Mouse (Mus musculus) large intestine, adult 2 months (tissue): ENCODE measurements around the gene Zcchc3. TPM values are rescaled to one million over a fixed set of nuclear protein-coding genes. Genes with fewer than 3 reads are reported as not detected.

ENCODE experiments used
- DNase-seq: peaks from one replicate; pipeline ENCODE4 v3.0.0-alpha.2; 2012; ENCODE audit warnings: low read depth, low spot score
- WGBS: fragments of 180-500 bp; shearing (Covaris S2); methylation state at CpG from one replicate; pipeline ENCODE4 v1.1.7; 2018; 5-methylcytosine and 5-hydroxymethylcytosine counted together
- polyA plus RNA-seq: library from polyadenylated mRNA; depleted of rRNA; stranded (reverse); fragments of >200 nt; gene quantifications from 2 replicates; pipeline ENCODE4 v1.2.3, GENCODE M21; 2012

Zcchc3 gene
- polyA plus RNA-seq, 1 experiment = 2.0 TPM

DNA sequence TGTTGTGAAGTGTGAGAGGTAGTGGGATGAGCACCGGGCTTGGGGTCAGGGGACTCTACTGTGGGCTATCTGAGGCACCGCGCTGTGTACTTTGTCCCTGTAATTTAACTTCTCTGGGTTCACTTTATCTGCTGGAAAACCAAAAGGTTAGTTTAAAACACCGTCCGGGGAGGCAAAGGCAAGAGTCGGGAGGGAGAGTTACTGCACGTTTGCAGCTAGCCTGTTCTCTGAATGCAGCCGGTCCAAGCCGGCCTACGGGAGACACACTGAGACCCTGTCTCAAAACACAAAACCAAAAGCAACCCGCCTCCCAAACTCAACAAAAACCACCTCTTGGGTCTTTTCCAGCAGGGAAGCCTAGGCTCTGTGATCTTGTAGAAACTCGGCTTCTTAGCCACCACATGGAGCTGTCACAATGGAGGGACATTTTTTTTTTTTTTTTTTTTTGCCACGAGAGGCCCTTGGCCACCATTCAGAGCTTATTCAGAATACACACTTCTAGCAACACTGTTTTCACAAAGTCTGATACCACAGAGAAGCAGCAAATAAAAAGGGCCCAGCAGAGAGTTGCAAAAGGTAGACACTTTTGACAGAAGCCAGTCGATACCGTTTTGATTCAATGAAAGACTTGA is 2.2 kb downstream of the Zcchc3 start:
- WGBS = 53% methylated on average over 15 of the region's 15 CpGs
- DNase-seq = no peak

- WGBS = 67% methylated on average over 7 of the region's 7 CpGs
Measured at GRCm38 (mm10) chr2:152411471-152411870, 3.4 kb downstream of the Zcchc3 start.

GRCm38 (mm10) chr2:152410971-152411371 is 3.9 kb downstream of the Zcchc3 start:
- 48% methylated on average over 15 of the region's 15 CpGs for WGBS

More at GRCm38 (mm10) chr2:152411471-152411870, 3.4 kb downstream of the Zcchc3 start:
- DNase-seq = no peak

GRCm38 (mm10) chr2:152409781-152410180 is 5.0 kb downstream of the Zcchc3 start:
- 77% methylated on average over 6 of the region's 6 CpGs for WGBS
- DNase-seq = no peak

More at GRCm38 (mm10) chr2:152410971-152411371, 3.9 kb downstream of the Zcchc3 start:
- no peak for DNase-seq

DNA sequence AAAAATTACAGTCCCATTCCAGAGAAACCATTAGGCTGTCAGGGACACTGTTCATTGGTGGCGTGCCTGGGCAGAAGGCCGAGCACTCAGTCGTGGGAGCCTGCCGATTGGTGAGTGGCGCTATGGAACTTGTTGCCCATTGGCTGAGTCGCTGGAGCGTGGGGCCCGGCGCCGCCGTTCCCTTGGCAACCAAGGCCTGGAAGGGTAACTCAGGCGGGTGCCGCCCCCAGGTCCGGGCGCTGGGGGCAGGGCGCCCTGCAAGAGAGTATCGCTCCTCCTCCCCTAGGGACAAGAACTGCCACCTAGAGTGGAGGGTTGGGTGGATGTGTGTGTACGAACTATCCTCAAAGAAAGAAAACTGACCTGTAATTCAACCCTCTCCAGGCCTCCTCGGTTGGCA is 8.7 kb downstream of the Zcchc3 start:
- DNase-seq = peak; percentile 50
- under 1% methylated on average over 19 of the region's 19 CpGs for whole genome bisulfite sequencing

GRCm38 (mm10) chr2:152399122-152399542 is 15.7 kb downstream of the Zcchc3 start:
- DNase-seq = no peak
- 8% methylated on average over 13 of the region's 13 CpGs for WGBS

DNA sequence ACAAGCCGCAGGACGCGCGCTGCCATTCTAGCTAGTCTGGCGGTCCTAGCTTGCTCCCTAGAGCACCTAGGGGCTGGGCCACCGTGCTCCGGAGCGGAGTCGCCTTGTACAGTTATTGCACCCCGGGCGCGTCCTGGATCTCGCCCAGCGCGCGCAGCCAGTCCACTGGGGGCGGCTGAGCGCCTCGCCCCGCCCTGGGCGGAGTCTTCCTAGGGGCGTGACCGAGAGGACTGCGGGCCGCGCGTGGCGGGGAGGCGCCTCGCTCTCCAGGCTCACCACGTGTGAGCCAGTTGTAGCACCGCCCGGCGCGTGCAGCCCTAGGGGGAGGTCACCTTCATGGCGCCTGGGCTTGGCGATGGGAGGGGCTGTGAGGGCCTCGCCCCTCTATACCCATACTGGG is 16.1 kb downstream of the Zcchc3 start:
- WGBS = under 1% methylated on average over 38 of the region's 38 CpGs
- peak; percentile 78 for DNase-seq

- peak; percentile 56 for DNase-seq
- WGBS = under 1% methylated on average over 82 of the region's 104 CpGs
Measured at GRCm38 (mm10) chr2:152397680-152398435, 17.0 kb downstream of the Zcchc3 start, which contains the start of gene Sox12. Gene Sox12, minus strand, starts transcription at chr2:152398063.

GRCm38 (mm10) chr2:152397004-152397589 is 17.7 kb downstream of the Zcchc3 start:
- DNase-seq = no peak
- WGBS = under 1% methylated on average over 77 of the region's 77 CpGs

GRCm38 (mm10) chr2:152396110-152397003 is 18.5 kb downstream of the Zcchc3 start:
- DNase-seq = no peak
- WGBS = 3% methylated on average over 46 of the region's 46 CpGs

GRCm38 (mm10) chr2:152395271-152395920 is 19.4 kb downstream of the Zcchc3 start:
- no peak for DNase-seq
- 62% methylated on average over 13 of the region's 13 CpGs for WGBS

DNA sequence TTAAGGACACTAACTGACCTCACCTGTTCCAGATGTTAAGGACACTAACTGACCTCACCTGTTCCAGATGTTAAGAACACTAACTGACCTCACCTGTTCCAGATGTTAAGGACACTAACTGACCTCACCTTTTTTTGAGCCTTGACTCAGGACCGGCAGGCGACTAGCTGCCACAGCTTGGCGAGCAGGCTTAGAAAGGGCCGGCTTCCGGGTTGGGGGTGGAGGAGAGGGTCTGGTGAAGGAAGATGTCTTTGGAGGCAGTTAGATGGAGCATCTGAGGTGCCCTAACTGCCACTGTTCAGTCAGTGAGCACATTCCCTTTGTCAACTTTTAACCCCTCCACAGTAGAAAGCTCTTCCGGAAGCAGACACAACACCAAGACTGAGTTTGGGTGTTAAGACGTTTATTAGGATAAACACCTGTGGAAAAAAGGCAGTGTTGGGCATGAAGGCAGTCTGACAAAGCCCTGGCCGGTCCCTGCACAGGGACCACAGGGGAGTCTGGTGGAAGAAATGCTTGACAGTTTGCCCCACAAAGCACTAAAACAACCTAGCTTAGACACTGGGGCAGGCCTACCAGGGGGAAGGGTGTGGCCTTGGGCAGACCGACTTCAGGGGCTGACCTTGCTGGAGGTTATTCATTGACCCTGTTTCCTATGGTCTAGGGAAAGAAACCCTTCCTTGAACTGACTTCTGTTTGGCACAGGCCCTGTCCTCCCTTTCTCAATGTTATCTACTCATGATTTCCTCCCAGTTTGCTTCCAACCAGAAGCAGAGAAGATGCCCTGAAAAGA is 21.4 kb downstream of the Zcchc3 start:
- WGBS = 71% methylated on average over 9 of the region's 9 CpGs
- DNase-seq = no peak

GRCm38 (mm10) chr2:152392786-152393185 is 22.0 kb downstream of the Zcchc3 start:
- WGBS = 25% methylated on average over 3 of the region's 3 CpGs
- no peak for DNase-seq

GRCm38 (mm10) chr2:152384191-152384590 is 30.6 kb downstream of the Zcchc3 start:
- WGBS = 77% methylated on average over 4 of the region's 4 CpGs
- no peak for DNase-seq

DNA sequence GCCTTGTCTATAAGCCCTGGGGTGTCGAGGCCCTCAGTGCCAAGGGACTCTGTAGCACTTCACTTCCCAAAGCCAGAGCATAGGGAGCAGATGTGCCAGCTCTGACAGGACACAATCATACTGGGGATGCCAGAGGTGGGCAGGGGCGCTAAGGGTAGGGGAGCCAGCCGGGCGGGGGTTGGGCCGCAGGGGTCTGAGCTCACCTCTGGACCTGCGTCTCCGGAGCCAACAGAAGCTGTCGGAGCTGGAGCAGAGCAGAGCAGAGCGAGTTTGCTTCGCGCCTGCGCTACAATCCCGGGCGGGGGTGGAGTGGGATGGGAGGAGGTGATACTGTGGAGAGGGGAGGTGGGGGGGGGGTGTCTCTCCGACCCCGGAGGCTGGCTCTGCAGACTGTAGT is 38.5 kb downstream of the Zcchc3 start, which contains the start of gene Nrsn2:
Gene Nrsn2, minus strand, starts transcription at position 294 of the 397 bp plus-strand sequence.
- DNase-seq = no peak
- 8% methylated on average over 16 of the region's 16 CpGs for WGBS

DNA sequence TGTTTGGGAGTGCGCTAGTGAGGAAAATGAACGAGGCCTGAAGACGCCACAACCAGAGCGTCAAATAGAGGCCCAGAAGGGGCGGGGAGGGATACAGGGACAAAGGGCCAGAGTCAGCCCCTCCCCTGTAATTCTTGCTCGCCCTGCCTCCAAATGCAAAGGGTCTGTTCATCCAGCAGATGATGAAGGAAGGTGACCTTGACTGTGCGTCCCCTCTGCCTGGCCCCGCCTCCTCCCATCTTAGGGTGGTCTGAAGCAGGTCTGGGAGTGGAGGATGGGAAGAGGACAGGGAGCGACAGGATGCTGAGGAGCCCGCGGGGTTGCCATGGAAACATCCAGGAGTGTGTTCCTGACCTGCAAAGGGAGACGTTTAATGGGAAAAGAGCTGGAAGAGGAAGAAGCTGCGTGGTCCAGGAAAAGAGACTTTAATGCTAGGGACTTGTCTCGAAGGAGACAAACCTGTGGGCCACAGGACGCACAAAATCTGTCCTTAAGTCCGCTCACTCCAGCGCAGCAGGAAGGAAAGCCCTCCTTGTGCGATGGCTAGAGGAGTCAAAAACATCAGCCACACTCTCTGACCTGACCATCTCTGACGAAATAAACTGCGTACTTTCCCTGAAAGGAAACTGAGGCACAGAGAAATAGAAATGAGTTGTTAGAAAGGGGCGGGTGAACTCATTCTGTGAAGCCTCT is 39.0 kb downstream of the Zcchc3 start:
- 12% methylated on average over 21 of the region's 21 CpGs for WGBS
- DNase-seq = no peak

GRCm38 (mm10) chr2:152373547-152373946 is 41.3 kb downstream of the Zcchc3 start:
- 72% methylated on average over 9 of the region's 9 CpGs for WGBS

GRCm38 (mm10) chr2:152372661-152373060 is 42.2 kb downstream of the Zcchc3 start:
- DNase-seq = no peak
- 46% methylated on average over 4 of the region's 4 CpGs for WGBS

More at GRCm38 (mm10) chr2:152373547-152373946, 41.3 kb downstream of the Zcchc3 start:
- DNase-seq = no peak
